Mouse (Mus musculus): ENCODE measurements around the gene Cfap43. TPM values are rescaled to one million over a fixed set of nuclear protein-coding genes. Genes with fewer than 3 reads are reported as not detected.

The Cfap43 gene
- polyA plus RNA-seq, 1 experiment from 2014 or later, result 1.4 TPM

DNA sequence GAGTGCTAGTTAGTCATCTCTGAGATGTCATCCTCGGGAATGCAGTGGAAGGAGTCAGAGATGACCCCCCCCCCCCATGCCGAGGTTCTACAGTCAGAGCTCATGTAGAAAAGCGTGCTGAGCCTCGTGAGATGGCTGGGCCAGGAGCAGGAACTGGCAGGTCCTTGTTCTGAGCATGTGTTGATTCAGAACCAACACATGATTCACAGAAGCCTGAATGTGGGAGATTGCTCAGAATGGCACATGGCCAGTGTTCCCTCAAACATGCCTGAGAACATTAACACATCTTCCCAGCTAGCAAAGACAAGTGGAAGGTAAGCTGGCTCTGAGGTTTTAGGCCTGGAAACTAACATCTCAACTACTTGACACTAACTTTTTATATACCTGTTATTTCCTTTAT lies 208.7 kb downstream of the Cfap43 start:
- no peak overlapping the region for H3K9ac ChIP-seq (ENCODE audit: low read length)
- H3K4me2 ChIP-seq (ENCODE audit: low read length), result no peak overlapping the region
- no peak overlapping the region for H3K4me3 ChIP-seq (ENCODE audit: low read depth, low read length)
- 81% methylated on average over 4 of the region's 4 CpGs for WGBS
- H3K9me3 ChIP-seq (replicated peaks; ENCODE audit: control insufficient read depth, low read length), result no peaks in the 10 kb centered on the region
- H3K36me3 ChIP-seq (ENCODE audit: control insufficient read depth, insufficient read depth, low read length), result no peaks in the 10 kb centered on the region
- no peak for DNase-seq (ENCODE audit: low spot score)
- no peaks in the 10 kb centered on the region for H3K4me1 ChIP-seq (ENCODE audit: control insufficient read depth, insufficient read depth, low read length)
- H3K27ac ChIP-seq (ENCODE audit: low read depth, low read length), result no peak overlapping the region
- no peaks in the 10 kb centered on the region for H3K27me3 ChIP-seq (replicated peaks; ENCODE audit: control insufficient read depth, insufficient read depth, low read length)
- no peak for ATAC-seq

- H3K4me2 ChIP-seq (ENCODE audit: low read length), result no peak overlapping the region
- H3K27ac ChIP-seq (ENCODE audit: low read depth, low read length), result no peak overlapping the region
- H3K9me3 ChIP-seq (replicated peaks; ENCODE audit: control insufficient read depth, low read length), result no peaks in the 10 kb centered on the region
- no peak overlapping the region for H3K4me3 ChIP-seq (ENCODE audit: low read depth, low read length)
- H3K4me1 ChIP-seq (ENCODE audit: control insufficient read depth, insufficient read depth, low read length), result no peaks in the 10 kb centered on the region
- 87% methylated on average over 8 of the region's 8 CpGs for WGBS
- no peaks in the 10 kb centered on the region for H3K36me3 ChIP-seq (ENCODE audit: control insufficient read depth, insufficient read depth, low read length)
- DNase-seq (ENCODE audit: low spot score), result no peak
- H3K27me3 ChIP-seq (replicated peaks; ENCODE audit: control insufficient read depth, insufficient read depth, low read length), result no peaks in the 10 kb centered on the region
- no peak overlapping the region for H3K9ac ChIP-seq (ENCODE audit: low read length)
- ATAC-seq, result no peak
These were observed 213.2 kb downstream of the Cfap43 start for GRCm38 (mm10) chr19:47705772-47706309.

- Histone ChIP-seq H3K4me1 (ENCODE audit: control insufficient read depth, insufficient read depth, low read length) (no peaks in the 10 kb centered on the region), H3K27me3 (replicated peaks; ENCODE audit: control insufficient read depth, insufficient read depth, low read length) (no peaks in the 10 kb centered on the region), H3K4me3 (ENCODE audit: low read depth, low read length) (no peak overlapping the region), H3K9ac (ENCODE audit: low read length) (no peak overlapping the region), H3K9me3 (replicated peaks; ENCODE audit: control insufficient read depth, low read length) (no peaks in the 10 kb centered on the region), H3K36me3 (ENCODE audit: control insufficient read depth, insufficient read depth, low read length) (no peaks in the 10 kb centered on the region), H3K4me2 (ENCODE audit: low read length) (no peak overlapping the region), H3K27ac (ENCODE audit: low read depth, low read length) (no peak overlapping the region)
- DNase-seq (ENCODE audit: low spot score), result no peak
- no peak for ATAC-seq
- 75% methylated on average over 13 of the region's 13 CpGs for WGBS
These were observed 213.9 kb downstream of the Cfap43 start for GRCm38 (mm10) chr19:47705080-47705771.

DNA sequence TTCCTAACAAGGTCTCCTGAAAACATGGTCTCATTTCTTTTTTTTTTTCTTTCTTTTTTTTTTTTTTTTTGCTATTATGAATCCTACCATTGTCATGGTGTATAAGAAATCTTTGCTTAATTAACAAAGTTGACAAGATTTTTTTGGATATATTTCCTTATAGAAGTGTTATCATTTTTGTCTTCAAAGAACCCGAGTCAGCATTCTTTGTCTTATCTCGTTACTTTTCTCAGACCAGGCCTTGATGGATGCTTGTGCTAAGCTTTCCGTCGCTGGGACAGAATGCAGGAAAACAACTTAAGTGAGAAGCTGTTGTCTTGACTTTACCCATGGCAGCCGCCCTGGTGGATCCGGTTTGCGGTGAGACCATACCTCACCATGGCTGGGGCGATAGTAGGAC lies 218.6 kb downstream of the Cfap43 start:
- Histone ChIP-seq H3K4me2 (ENCODE audit: low read length) (no peak overlapping the region), H3K36me3 (ENCODE audit: control insufficient read depth, insufficient read depth, low read length) (no peaks in the 10 kb centered on the region), H3K4me1 (ENCODE audit: control insufficient read depth, insufficient read depth, low read length) (no peaks in the 10 kb centered on the region), H3K4me3 (ENCODE audit: low read depth, low read length) (no peak overlapping the region), H3K27ac (ENCODE audit: low read depth, low read length) (no peak overlapping the region), H3K9me3 (replicated peaks; ENCODE audit: control insufficient read depth, low read length) (no peaks in the 10 kb centered on the region), H3K9ac (ENCODE audit: low read length) (no peak overlapping the region), H3K27me3 (replicated peaks; ENCODE audit: control insufficient read depth, insufficient read depth, low read length) (no peaks in the 10 kb centered on the region)
- DNase-seq (ENCODE audit: low spot score) (no peak), ATAC-seq (no peak)
- WGBS, result 84% methylated on average over 8 of the region's 8 CpGs

DNA sequence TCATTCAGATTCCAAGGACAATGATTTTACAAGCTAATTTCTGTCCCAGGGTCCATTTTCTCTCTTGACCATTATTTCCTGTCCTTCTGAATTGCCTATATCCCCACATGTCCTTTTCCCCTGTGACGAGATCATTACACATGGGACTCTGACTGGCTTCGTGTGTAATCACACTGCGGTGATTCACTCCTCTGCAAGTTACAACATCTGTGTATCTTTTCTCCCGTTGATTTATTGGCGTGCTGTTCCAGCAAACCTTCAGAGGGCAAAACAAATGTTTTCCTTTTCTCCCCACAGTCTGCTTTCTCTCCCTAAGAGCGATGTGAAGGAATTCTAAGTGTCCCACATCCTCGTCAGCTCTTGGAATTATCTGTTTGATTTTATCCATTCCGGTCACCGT lies 219.3 kb downstream of the Cfap43 start:
- Histone ChIP-seq H3K27ac (ENCODE audit: low read depth, low read length) (no peak overlapping the region), H3K9ac (ENCODE audit: low read length) (no peak overlapping the region), H3K4me1 (ENCODE audit: control insufficient read depth, insufficient read depth, low read length) (no peaks in the 10 kb centered on the region), H3K27me3 (replicated peaks; ENCODE audit: control insufficient read depth, insufficient read depth, low read length) (no peaks in the 10 kb centered on the region), H3K9me3 (replicated peaks; ENCODE audit: control insufficient read depth, low read length) (no peaks in the 10 kb centered on the region), H3K36me3 (ENCODE audit: control insufficient read depth, insufficient read depth, low read length) (no peaks in the 10 kb centered on the region), H3K4me3 (ENCODE audit: low read depth, low read length) (no peak overlapping the region), H3K4me2 (ENCODE audit: low read length) (no peak overlapping the region)
- ATAC-seq (no peak), DNase-seq (ENCODE audit: low spot score) (no peak)
- 92% methylated on average over 9 of the region's 9 CpGs for WGBS

GRCm38 (mm10) chr19:47698266-47698665 lies 220.8 kb downstream of the Cfap43 start:
- H3K27me3 ChIP-seq (replicated peaks; ENCODE audit: control insufficient read depth, insufficient read depth, low read length), result no peaks in the 10 kb centered on the region
- DNase-seq (ENCODE audit: low spot score) (no peak), ATAC-seq (no peak)
- H3K4me3 ChIP-seq (ENCODE audit: low read depth, low read length), result no peak overlapping the region
- no peaks in the 10 kb centered on the region for H3K9me3 ChIP-seq (replicated peaks; ENCODE audit: control insufficient read depth, low read length)
- H3K9ac ChIP-seq (ENCODE audit: low read length), result no peak overlapping the region
- H3K4me1 ChIP-seq (ENCODE audit: control insufficient read depth, insufficient read depth, low read length), result no peaks in the 10 kb centered on the region
- H3K27ac ChIP-seq (ENCODE audit: low read depth, low read length), result no peak overlapping the region
- WGBS, result 90% methylated on average over 9 of the region's 9 CpGs
- H3K4me2 ChIP-seq (ENCODE audit: low read length), result no peak overlapping the region
- no peaks in the 10 kb centered on the region for H3K36me3 ChIP-seq (ENCODE audit: control insufficient read depth, insufficient read depth, low read length)

- DNase-seq (ENCODE audit: low spot score), result no peak
- H3K4me2 ChIP-seq (ENCODE audit: low read length), result no peak overlapping the region
- 72% methylated on average over 11 of the region's 11 CpGs for WGBS
These were observed 222.0 kb downstream of the Cfap43 start for GRCm38 (mm10) chr19:47697067-47697466.

GRCm38 (mm10) chr19:47696411-47696810 lies 222.7 kb downstream of the Cfap43 start:
- no peaks in the 10 kb centered on the region for H3K27me3 ChIP-seq (replicated peaks; ENCODE audit: control insufficient read depth, insufficient read depth, low read length)
- no peaks in the 10 kb centered on the region for H3K9me3 ChIP-seq (replicated peaks; ENCODE audit: control insufficient read depth, low read length)
- 94% methylated on average over 8 of the region's 8 CpGs for WGBS
- H3K4me2 ChIP-seq (ENCODE audit: low read length), result no peak overlapping the region
- H3K27ac ChIP-seq (ENCODE audit: low read depth, low read length), result no peak overlapping the region
- no peaks in the 10 kb centered on the region for H3K36me3 ChIP-seq (ENCODE audit: control insufficient read depth, insufficient read depth, low read length)
- DNase-seq (ENCODE audit: low spot score) (no peak), ATAC-seq (no peak)
- no peak overlapping the region for H3K4me3 ChIP-seq (ENCODE audit: low read depth, low read length)
- no peak overlapping the region for H3K9ac ChIP-seq (ENCODE audit: low read length)
- no peaks in the 10 kb centered on the region for H3K4me1 ChIP-seq (ENCODE audit: control insufficient read depth, insufficient read depth, low read length)

More at GRCm38 (mm10) chr19:47697067-47697466, 222.0 kb downstream of the Cfap43 start:
- no peaks in the 10 kb centered on the region for H3K4me1 ChIP-seq (ENCODE audit: control insufficient read depth, insufficient read depth, low read length)
- no peak for ATAC-seq
- H3K27ac ChIP-seq (ENCODE audit: low read depth, low read length), result no peak overlapping the region
- no peak overlapping the region for H3K9ac ChIP-seq (ENCODE audit: low read length)
- H3K4me3 ChIP-seq (ENCODE audit: low read depth, low read length), result no peak overlapping the region
- no peaks in the 10 kb centered on the region for H3K9me3 ChIP-seq (replicated peaks; ENCODE audit: control insufficient read depth, low read length)
- no peaks in the 10 kb centered on the region for H3K27me3 ChIP-seq (replicated peaks; ENCODE audit: control insufficient read depth, insufficient read depth, low read length)
- no peaks in the 10 kb centered on the region for H3K36me3 ChIP-seq (ENCODE audit: control insufficient read depth, insufficient read depth, low read length)

- DNase-seq (ENCODE audit: low spot score) (no peak), ATAC-seq (no peak)
- Histone ChIP-seq H3K9ac (ENCODE audit: low read length) (no peak overlapping the region), H3K9me3 (replicated peaks; ENCODE audit: control insufficient read depth, low read length) (no peaks in the 10 kb centered on the region), H3K4me2 (ENCODE audit: low read length) (no peak overlapping the region), H3K4me1 (ENCODE audit: control insufficient read depth, insufficient read depth, low read length) (no peaks in the 10 kb centered on the region), H3K27me3 (replicated peaks; ENCODE audit: control insufficient read depth, insufficient read depth, low read length) (no peaks in the 10 kb centered on the region), H3K4me3 (ENCODE audit: low read depth, low read length) (no peak overlapping the region), H3K27ac (ENCODE audit: low read depth, low read length) (no peak overlapping the region), H3K36me3 (ENCODE audit: control insufficient read depth, insufficient read depth, low read length) (no peaks in the 10 kb centered on the region)
- WGBS, result 93% methylated on average over 6 of the region's 6 CpGs
These were observed 223.4 kb downstream of the Cfap43 start for GRCm38 (mm10) chr19:47695725-47696124.

Measured in forebrain, embryonic 14.5 days (tissue).